Mouse (Mus musculus): ENCODE measurements around the gene Siva1.

Gene Siva1

GRCm38 (mm10) chr12:112660576-112661326 is 16.3 kb downstream of the Siva1 start:
- peak in 1 of 2 experiments; percentile 49 for DNase-seq

GRCm38 (mm10) chr12:112661327-112661605 is 16.8 kb downstream of the Siva1 start:
- peak in 1 of 2 experiments; percentile 50 for DNase-seq

- DNase-seq: no peak
These were observed 17.4 kb downstream of the Siva1 start for GRCm38 (mm10) chr12:112661851-112662250.

GRCm38 (mm10) chr12:112663303-112663702 is 18.8 kb downstream of the Siva1 start:
- peak in 1 of 2 experiments; percentile 46 for DNase-seq

GRCm38 (mm10) chr12:112663716-112664115 is 19.2 kb downstream of the Siva1 start:
- no peak for DNase-seq

- DNase-seq: no peak
These were observed 19.6 kb downstream of the Siva1 start for GRCm38 (mm10) chr12:112664124-112664523.

- DNase-seq: no peak
These were observed 20.2 kb downstream of the Siva1 start for GRCm38 (mm10) chr12:112664656-112665055.

- peak; percentile 74 to 77 for DNase-seq
These were observed 21.0 kb downstream of the Siva1 start for GRCm38 (mm10) chr12:112665445-112665844.

- no peak for DNase-seq
These were observed 21.5 kb downstream of the Siva1 start for GRCm38 (mm10) chr12:112665881-112666544.

GRCm38 (mm10) chr12:112667619-112668297 is 23.3 kb downstream of the Siva1 start:
- no peak for DNase-seq

- peak in 1 of 2 experiments; percentile 9 for DNase-seq
These were observed 26.4 kb downstream of the Siva1 start for GRCm38 (mm10) chr12:112670718-112671393.

GRCm38 (mm10) chr12:112671891-112672290 is 27.4 kb downstream of the Siva1 start:
- DNase-seq: no peak

- DNase-seq: peak; percentile 51 to 62
These were observed 28.5 kb downstream of the Siva1 start for GRCm38 (mm10) chr12:112672744-112673575.

- DNase-seq: peak; percentile 57 to 74
These were observed 29.2 kb downstream of the Siva1 start for GRCm38 (mm10) chr12:112673576-112674091.

- DNase-seq: peak; percentile 50 to 61
These were observed 29.9 kb downstream of the Siva1 start, which contains the start of gene Akt1 for GRCm38 (mm10) chr12:112674132-112675011. Gene Akt1 (minus strand): TSS chr12:112674884.

GRCm38 (mm10) chr12:112675245-112676035 is 31.0 kb downstream of the Siva1 start:
- DNase-seq: peak; percentile 86 to 91

GRCm38 (mm10) chr12:112677076-112677475 is 32.6 kb downstream of the Siva1 start:
- DNase-seq: no peak

GRCm38 (mm10) chr12:112677943-112678554 is 33.6 kb downstream of the Siva1 start:
- DNase-seq: no peak

GRCm38 (mm10) chr12:112678555-112679026 is 34.1 kb downstream of the Siva1 start, which contains the start of gene Zbtb42:
Gene Zbtb42 (plus strand): TSS chr12:112678828.
- DNase-seq: no peak

Measured in cerebellum, postnatal 14 days (tissue).